Mouse (Mus musculus): ENCODE measurements around the gene Acaca. TPM values are rescaled to one million over a fixed set of nuclear protein-coding genes. Genes with fewer than 3 reads are reported as not detected.

Gene Acaca
- 4.3 and 5.0 TPM in 2 replicates for polyA plus RNA-seq (2012; rRNA removed)

GRCm38 (mm10) chr11:84128943-84129798, at the start of gene Acaca, which contains the start of gene Tada2a:
Acaca (plus strand) TSS chr11:84129672.
Tada2a (minus strand) TSS chr11:84129600.

GRCm38 (mm10) chr11:84167046-84167526, 37.6 kb downstream of the Acaca start, which contains the start of gene Gm11437:
Gm11437 (minus strand) TSS chr11:84167476.

Other genes with a start within 250 kb of the Acaca start
- gene Ddx52, start 187.6 kb upstream of the Acaca start, polyA plus RNA-seq (2012; rRNA removed): 8.8 and 10.2 TPM in 2 replicates
- 3.7 and 4.1 TPM in 2 replicates for gene Synrg, start 165.2 kb upstream of the Acaca start, polyA plus RNA-seq (2012; rRNA removed)
- 0.55 and 0.69 TPM in 2 replicates for gene Dusp14, start 60.4 kb upstream of the Acaca start, polyA plus RNA-seq (2012; rRNA removed)
- gene Tada2a, start 72 bp upstream of the Acaca start, polyA plus RNA-seq (2012; rRNA removed): 11.2 and 11.3 TPM in 2 replicates
- gene Gm11437, start 37.8 kb downstream of the Acaca start, polyA plus RNA-seq (2012; rRNA removed): not detected in 2 replicates